Mouse (Mus musculus) kidney, adult 18-20 months (tissue): ENCODE results near the gene Camk2n1.

Experiments
- DNase-seq: peaks from one replicate; pipeline ENCODE4 v3.0.0; 2021

Camk2n1 gene

GRCm38 (mm10) chr4:138465446-138465845 lies 11.3 kb downstream of the Camk2n1 start:
- no peak for DNase-seq

DNA sequence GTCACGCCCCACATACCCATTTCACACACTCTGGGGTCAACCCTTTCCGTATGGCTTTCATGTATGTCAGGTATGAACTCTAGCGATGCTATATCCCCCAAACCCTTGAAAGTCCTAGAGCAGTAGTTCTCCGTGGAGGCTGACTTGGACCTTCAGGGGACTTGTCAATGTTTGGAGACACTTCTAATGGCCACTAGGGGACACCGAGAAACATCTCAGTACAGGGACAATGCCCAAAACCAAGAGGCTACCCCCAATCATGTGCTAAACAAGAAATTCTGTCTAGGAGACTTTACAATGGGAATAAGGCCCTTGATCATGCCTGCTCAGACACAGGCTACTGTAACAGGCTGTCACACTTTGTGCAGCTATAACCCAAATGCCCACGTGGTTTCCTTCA lies 12.6 kb downstream of the Camk2n1 start:
- DNase-seq, result no peak

DNA sequence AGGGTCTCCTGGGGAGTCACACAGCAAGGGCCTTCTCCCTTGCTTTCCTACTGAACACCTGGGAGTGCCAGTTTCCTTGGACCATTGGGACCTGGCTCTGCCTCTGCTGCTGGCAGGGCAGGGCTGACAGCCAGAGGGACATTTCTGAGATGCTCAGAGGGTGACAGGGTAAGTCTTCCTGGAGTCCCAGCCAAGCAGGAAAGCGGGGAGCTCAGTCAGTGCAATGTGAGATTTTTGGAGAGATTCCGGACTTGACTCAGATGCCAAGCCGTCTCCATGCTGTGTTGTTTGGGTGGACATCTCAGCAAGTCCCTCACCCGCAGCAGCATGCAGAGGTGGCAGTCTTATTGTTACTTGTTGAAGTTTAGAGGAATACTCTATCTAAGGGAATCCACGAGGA lies 13.3 kb downstream of the Camk2n1 start:
- no peak for DNase-seq

DNA sequence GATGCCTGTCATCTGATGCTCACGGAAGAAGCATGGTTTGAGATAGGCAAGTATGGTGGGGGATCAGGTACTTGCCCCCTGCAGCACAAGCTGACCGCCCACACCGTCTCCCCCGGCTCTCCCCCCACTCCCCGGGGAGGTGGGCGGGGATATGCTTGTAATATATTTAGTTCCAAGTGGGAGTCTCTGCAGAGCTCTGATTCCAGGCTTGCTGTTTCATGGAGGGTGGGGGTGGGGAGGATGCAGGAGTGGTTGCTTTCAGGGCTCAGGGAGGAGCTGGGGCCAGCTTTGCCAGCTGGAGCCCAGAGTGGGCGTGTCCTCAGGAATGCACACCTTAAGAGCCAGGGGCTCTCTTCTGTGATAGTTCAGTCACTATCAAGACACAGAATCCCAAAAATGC lies 15.0 kb downstream of the Camk2n1 start:
- DNase-seq, result no peak

GRCm38 (mm10) chr4:138471241-138471640 lies 17.1 kb downstream of the Camk2n1 start:
- DNase-seq, result no peak

DNA sequence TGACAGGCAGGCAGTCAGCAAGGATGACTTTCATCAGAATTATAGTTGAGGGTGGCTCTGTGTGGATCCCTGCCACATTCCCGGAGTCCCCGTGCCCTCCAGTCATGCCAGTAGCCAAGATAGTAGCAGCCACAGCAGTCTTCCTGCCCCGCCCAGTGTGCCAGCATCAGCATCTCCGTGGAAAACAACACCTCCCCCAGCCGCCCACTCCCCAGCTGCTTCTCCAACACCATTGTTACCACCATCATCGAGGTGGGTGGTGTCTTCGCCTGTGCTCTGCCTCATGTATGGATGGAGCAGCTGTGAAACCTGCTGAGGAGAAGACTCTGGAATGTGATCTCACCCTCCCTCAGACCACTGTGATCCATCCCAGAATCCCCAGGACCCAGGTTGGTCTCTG lies 25.5 kb downstream of the Camk2n1 start:
- no peak for DNase-seq

DNA sequence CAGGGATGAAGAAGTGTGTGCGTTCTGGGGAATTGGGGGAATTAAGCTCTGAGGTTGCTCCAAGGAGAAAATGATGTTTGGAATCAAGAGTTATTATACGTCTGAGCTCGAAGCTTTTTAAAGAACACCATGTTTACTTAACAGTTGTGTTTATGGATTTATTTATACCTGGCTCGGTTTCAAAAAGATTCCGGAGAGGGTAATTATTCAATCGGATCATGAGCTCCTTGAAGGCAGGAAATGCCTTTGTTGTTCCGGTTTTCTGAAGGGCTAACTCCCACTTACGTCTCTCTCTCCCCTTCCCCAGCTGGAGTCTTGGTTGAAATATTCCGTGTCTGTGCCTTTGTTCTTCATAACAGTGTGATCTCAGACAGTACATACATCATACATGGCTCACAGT lies 26.8 kb downstream of the Camk2n1 start:
- no peak for DNase-seq

- no peak for DNase-seq
Observed at GRCm38 (mm10) chr4:138482721-138483120, 28.6 kb downstream of the Camk2n1 start.

DNA sequence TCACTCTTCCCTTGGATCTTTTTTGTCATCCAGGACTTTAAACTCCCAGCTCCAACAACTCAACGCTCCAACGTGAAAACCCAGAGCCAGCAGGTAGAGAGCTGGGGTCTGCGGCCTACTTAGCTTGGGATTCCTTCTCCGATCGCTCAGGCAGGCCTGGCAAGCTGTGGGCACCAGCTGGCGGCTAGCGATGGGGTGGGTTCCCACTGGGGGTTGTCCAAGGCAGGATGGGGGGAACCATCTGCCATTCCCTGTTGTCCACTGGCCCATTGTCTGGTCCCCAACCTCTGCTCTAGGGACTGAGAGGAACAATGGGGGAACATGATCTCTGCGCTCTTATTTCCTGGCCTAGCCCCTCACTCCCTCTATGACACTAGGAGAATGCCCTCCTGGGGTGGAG lies 34.1 kb downstream of the Camk2n1 start:
- DNase-seq, result no peak

- DNase-seq, result no peak
Observed at GRCm38 (mm10) chr4:138491088-138491487, 37.0 kb downstream of the Camk2n1 start.

- DNase-seq, result peak; percentile 50
Observed at GRCm38 (mm10) chr4:138493161-138494001, 39.3 kb downstream of the Camk2n1 start.

DNA sequence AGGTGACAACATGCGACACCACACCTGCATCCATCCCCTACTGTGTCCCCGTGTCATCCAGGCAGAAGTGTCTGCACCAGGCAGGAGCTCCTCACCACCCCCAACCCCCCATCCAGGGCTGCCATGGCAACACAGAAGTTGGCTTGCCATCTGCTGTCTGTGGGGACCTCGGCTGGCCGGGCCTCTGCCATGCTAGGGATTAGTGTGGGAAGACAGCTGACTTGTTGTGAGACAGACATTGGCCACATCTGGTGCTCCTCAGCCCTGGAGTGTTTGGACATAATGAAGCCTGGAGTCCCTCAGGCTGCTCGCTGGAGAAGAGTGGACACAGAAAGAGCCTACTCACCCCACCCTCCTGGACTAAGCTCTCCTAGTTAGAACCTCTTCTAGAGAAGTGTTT lies 40.8 kb downstream of the Camk2n1 start:
- no peak for DNase-seq

DNA sequence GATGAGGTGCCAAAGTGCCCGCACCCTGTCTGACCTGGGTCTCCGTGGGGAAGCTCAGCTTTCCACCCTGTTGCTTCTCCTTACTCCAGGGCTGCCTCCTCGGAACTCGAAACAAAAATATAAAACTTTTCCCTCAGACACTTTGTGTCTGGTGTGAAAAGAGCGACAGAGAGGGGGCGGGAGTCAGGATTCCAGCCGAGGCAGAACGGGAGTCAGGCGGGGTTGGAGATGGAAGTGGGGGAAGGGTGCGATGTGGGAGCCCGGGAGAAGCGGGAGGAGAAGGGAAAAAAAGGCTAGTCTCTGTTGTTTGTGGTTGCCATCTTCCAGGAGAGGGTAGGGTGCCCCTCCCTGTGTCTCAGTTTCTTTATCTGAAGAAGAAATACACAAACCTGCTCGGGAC lies 41.7 kb downstream of the Camk2n1 start:
- DNase-seq, result no peak

DNA sequence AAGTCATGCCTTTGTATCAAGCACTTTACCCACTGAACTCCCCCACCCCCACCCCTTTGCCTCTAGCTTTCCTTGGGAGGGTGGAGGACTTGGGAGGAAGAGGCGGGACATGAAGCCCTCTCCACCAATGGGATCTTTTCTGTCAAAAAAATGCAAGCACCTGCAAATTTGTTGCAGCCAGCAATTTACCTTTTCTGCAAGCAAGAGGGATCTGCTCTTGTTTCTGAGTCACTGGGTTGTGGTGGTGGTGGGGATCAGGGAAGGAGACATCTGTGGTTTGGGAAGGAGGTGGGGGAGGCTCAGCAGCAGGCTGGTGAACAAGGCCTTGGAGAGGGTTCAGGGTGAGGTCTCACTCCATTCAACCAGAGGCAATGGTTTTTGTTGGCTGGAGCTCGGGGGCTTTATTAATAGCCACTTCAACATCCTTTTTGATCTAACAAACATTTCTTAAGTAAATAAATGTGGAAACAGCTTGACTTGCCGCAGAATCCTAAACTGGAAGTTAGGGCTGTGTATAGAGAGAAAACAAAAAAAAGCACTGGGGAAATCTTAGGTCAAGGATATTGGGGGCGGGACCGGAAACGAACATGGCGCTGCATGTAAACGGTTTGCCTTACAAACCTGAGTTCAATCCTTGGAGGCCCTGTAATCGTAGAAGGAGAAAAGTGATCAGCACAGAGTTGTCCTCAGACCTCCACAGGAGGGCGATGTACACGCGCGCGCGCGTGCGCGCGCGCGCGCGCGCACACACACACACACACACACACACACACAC lies 42.8 kb downstream of the Camk2n1 start:
- DNase-seq, result no peak

DNA sequence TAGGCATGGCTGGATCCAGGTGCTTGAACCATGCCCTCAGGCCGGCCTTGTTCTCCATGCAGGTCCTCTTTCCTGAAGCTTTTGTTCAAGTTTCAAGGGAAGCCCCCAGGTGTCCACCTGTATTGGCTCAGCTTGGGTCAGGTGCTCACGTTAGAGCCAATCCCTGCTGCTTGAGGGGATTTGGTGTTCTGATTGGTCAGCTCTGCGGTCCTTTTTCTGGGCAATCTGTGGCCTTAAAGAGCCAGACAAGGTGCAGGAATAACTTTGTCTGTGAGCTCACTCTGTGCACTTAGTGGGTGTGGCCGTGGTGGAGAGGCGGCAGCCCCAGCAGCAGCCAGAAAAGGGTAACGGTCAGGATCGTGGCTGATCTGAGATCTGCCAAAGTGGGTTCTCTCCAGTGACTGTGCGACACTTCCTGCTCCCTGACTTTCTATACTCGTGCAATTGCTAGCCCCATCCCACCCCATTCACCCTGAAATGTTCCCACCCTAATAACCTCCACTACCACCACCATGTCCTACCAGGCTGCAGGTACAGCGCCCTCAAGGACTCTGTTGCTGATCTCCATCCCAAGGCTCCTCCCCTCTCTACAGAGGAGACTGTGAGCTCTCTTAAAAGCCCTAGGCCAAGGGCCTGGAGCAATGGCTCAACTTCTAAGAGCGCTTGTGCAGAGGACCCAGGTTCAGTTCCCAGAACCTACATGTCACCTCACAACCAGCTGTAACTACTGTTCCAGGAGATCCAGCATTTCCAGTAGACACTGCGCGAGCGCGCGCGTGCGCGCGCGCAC lies 45.9 kb downstream of the Camk2n1 start:
- no peak for DNase-seq

DNA sequence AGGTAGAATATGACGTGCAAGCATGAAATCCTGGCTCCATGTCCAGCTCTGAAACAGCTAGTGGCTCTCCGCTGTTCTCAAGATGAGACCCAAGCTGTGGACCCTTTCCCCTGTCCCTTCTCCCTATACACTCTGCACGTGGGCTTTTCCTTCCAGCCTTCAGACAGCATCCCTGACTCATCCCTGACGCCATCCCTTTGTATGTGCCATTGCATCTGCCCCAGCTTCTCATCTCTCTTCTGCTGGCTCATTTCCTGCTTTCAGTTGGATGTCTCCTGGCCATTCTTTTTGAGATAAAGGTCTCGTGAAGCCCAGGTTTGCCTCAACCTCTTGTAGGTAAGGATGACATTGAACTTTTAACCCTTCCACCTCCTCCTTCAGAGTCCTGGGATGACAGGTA lies 46.9 kb downstream of the Camk2n1 start:
- DNase-seq, result no peak

GRCm38 (mm10) chr4:138504632-138505101 lies 50.6 kb downstream of the Camk2n1 start:
- DNase-seq, result no peak

DNA sequence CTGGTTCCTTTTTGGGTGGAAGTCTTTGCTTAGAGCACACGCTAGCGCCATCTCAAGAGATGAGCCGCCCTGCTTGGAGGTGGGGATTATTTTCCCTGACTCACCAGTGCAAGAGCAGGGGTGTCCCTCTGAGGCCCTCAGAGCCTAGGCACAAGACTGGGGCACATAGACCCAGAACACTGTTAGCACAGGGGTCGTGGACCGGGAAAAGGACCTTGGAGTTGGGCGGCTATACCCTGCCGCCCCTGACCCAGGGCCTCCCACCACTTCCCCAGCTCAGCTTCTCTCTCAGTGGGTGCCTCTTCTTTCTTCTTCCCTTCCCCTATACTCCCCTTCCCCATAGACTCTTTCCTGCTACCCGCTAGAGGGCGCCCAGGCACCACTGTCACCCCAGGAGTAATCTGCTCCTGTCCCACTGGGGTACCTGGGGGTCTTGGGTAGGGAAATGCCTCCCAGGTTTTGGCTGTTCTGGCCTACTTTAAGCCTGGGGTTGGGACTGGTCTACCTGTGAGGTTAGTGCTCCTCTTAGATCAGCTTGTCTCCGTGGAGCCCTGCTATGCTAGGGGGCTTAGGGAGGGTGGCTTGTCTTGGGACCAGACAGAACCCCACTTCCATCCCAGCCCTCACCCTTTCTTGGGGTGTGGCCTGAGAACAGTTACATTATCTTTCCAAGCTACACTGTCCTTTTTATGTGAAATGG lies 51.2 kb downstream of the Camk2n1 start:
- peak; percentile 67 for DNase-seq

DNA sequence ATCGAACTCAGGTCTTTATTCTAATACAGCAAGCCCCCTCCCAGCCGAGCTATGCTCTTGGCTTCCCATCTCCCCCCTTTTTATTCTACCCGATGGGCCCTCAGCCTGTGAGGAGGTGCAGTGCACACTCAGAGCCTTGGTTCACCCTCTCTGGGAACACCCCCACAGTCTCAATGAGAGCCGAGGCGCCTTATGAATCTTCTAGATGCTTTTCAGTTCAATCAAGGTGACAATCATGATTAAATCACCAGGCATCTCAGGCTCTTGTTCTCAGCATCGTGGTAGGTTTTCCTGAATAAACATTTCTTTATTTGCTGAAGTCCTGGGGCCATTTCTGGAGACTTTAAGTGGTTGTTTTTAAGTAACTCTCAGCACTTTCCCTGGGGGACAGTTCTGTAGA lies 53.8 kb downstream of the Camk2n1 start:
- no peak for DNase-seq
